Mouse (Mus musculus): ENCODE data around the gene 4932438A13Rik.
A peak's percentile ranks its signal among the peaks of the same experiment; 100 is the strongest.

Gene 4932438A13Rik

GRCm38 (mm10) chr3:36918322-36918721, 55.4 kb downstream of the 4932438A13Rik start:
- no peak for DNase-seq (ENCODE audit: low read depth, low spot score)

- no peak for DNase-seq (ENCODE audit: low read depth, low spot score)
Observed at GRCm38 (mm10) chr3:36941572-36941971, 78.7 kb downstream of the 4932438A13Rik start.

- peak; percentile 4 for DNase-seq (ENCODE audit: low read depth, low spot score)
Observed at GRCm38 (mm10) chr3:36942108-36942507, 79.2 kb downstream of the 4932438A13Rik start.

DNA sequence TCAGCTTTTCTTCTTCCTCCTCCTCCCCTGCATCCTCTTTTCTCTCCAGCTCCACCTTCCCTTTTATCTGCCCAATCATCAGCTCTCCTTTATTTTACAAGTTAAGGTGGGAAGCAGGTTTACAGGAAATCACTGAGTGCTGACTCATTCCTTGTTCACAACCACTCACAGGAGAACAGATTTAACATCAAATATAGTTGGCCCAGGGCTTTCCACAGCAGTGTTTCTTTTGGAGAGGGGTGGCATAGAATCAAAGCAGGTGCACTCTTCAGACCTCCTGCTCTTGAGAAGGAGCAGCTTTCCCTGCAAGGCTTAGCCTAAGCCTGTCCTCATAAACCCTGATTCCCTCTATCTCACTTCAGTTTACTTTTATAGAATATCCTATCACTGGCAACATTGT, 80.8 kb downstream of the 4932438A13Rik start:
- no peak for DNase-seq (ENCODE audit: low read depth, low spot score)

GRCm38 (mm10) chr3:37037979-37038378, 175.1 kb downstream of the 4932438A13Rik start:
- no peak for DNase-seq (ENCODE audit: low read depth, low spot score)

DNA sequence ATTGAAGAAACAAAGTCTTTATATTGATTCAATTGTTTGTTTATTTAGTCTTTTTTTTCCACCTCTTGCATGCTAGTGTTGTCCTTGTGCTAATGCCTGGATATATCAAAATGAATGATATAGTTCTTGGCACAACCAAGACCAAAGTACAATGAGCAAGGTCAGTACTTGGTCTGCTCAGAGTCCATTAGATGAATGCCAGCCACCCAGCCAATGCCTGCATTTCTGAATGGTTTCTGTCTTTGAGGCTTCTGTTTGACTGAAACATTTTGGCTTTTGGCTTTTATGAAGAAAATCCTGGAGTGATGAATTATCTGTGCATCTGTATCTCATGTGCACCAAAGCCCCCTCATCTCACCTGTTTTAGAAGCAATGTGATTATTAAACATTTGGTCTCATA, 176.9 kb downstream of the 4932438A13Rik start:
- DNase-seq (ENCODE audit: low read depth, low spot score) = no peak

GRCm38 (mm10) chr3:37051491-37051890, 188.6 kb downstream of the 4932438A13Rik start:
- DNase-seq (ENCODE audit: low read depth, low spot score) = no peak

- no peak for DNase-seq (ENCODE audit: low read depth, low spot score)
Observed at GRCm38 (mm10) chr3:37063406-37063805, 200.5 kb downstream of the 4932438A13Rik start, which contains the start of gene Adad1. Adad1 (plus strand) TSS chr3:37063527.

- DNase-seq (ENCODE audit: low read depth, low spot score) = no peak
Observed at GRCm38 (mm10) chr3:37073211-37073610, 210.3 kb downstream of the 4932438A13Rik start.

- DNase-seq (ENCODE audit: low read depth, low spot score) = no peak
Observed at GRCm38 (mm10) chr3:37084860-37085259, 222.0 kb downstream of the 4932438A13Rik start.

- DNase-seq (ENCODE audit: low read depth, low spot score) = peak; percentile 52
Observed at GRCm38 (mm10) chr3:37090721-37091120, 227.8 kb downstream of the 4932438A13Rik start.
